Mouse (Mus musculus) MEL (cell line): Measurements from ENCODE around the gene Mmp9. TPM values are rescaled to one million over a fixed set of nuclear protein-coding genes. Genes with fewer than 3 reads are reported as not detected.

Source experiments
- DNase-seq: peaks from one replicate; pipeline ENCODE4 v3.0.0; 2011; ENCODE audit warnings: low read depth, low spot score
- H3K27ac ChIP-seq: 2 replicates; pipeline ENCODE4 v1.5.1; 2012; ENCODE audit warnings: low read depth, mild to moderate bottlenecking, control low read depth, low read length, moderate library complexity; ENCODE audit not compliant: control insufficient read depth
- H3K27me3 ChIP-seq, 2 experiments: fragments of 150-350 bp in 1 of 2; sonication (generic) in 1 of 2; 2 replicates each; pipeline ENCODE4 v1.6.1; 2012; ENCODE audit warnings: low read length in 2 of 2, mild to moderate bottlenecking in 2 of 2, improper control_type of control experiment in 1 of 2, moderate library complexity in 1 of 2; ENCODE audit not compliant: insufficient read depth in 2 of 2, control insufficient read depth in 1 of 2
- H3K36me3 ChIP-seq, 2 experiments: 2 replicates each; pipeline ENCODE4 v1.6.1; 2012 to 2014; ENCODE audit warnings: low read length in 2 of 2, improper control_type of control experiment in 1 of 2, inconsistent platforms in 1 of 2, mild to moderate bottlenecking in 1 of 2; ENCODE audit not compliant: insufficient read depth in 2 of 2, control insufficient read depth in 1 of 2
- H3K4me1 ChIP-seq, 2 experiments: fragments of 150-350 bp in 1 of 2; sonication (generic) in 1 of 2; 2 replicates each; pipeline ENCODE4 v1.6.1; 2012; ENCODE audit warnings: low read length in 2 of 2, improper control_type of control experiment in 1 of 2, mild to moderate bottlenecking in 1 of 2; ENCODE audit not compliant: insufficient read depth in 2 of 2, control insufficient read depth in 1 of 2
- H3K4me3 ChIP-seq, 2 experiments: fragments of 150-350 bp in 1 of 2; sonication (generic) in 1 of 2; 2 replicates each; pipeline ENCODE4 v1.5.1; 2012; ENCODE audit warnings: low read depth in 2 of 2, low read length in 2 of 2, mild to moderate bottlenecking in 2 of 2, moderate library complexity in 2 of 2, control low read depth in 1 of 2, improper control_type of control experiment in 1 of 2; ENCODE audit not compliant: control insufficient read depth in 1 of 2, insufficient read depth in 1 of 2
- H3K79me2 ChIP-seq: 2 replicates; pipeline ENCODE4 v1.6.1; 2012; ENCODE audit warnings: mild to moderate bottlenecking, low read length, moderate library complexity; ENCODE audit not compliant: control insufficient read depth, poor library complexity, insufficient read depth
- H3K9ac ChIP-seq: 2 replicates; pipeline ENCODE4 v1.6.1; 2012; ENCODE audit warnings: low read depth, mild to moderate bottlenecking, control low read depth, low read length, moderate library complexity; ENCODE audit not compliant: control insufficient read depth, poor library complexity, severe bottlenecking
- H3K9me3 ChIP-seq: fragments of 150-350 bp; sonication (generic); replicated peaks from 2 replicates; pipeline ENCODE4 v1.6.1; 2012; ENCODE audit warnings: mild to moderate bottlenecking, low read length, improper control_type of control experiment, moderate library complexity; ENCODE audit not compliant: insufficient read depth
- CHD1 ChIP-seq: IDR thresholded peaks from 2 replicates; pipeline ENCODE4 v1.6.1; 2012; ENCODE audit warnings: low read depth, mild to moderate bottlenecking, inconsistent platforms, low read length, improper control_type of control experiment
- CTCF ChIP-seq, 3 experiments: IDR thresholded peaks in 2 of 3; conservative IDR thresholded peaks in 1 of 3; 2 replicates each; pipeline ENCODE4 v1.5.1; 2011 to 2012; ENCODE audit warnings: low read length in 3 of 3, low read depth in 2 of 3, mild to moderate bottlenecking in 2 of 3, improper control_type of control experiment in 1 of 3, inconsistent platforms in 1 of 3, mixed read lengths in 1 of 3, moderate library complexity in 1 of 3; ENCODE audit not compliant: control insufficient read depth in 1 of 3, insufficient read depth in 1 of 3, poor library complexity in 1 of 3, severe bottlenecking in 1 of 3
- ETS1 ChIP-seq: IDR thresholded peaks from 2 replicates; pipeline ENCODE4 v1.6.1; 2012; ENCODE audit warnings: low read depth, mild to moderate bottlenecking, inconsistent platforms, low read length, improper control_type of control experiment, moderate library complexity
- GABPA ChIP-seq: IDR thresholded peaks from 2 replicates; pipeline ENCODE4 v1.6.1; 2012; ENCODE audit warnings: low read depth, mild to moderate bottlenecking, inconsistent platforms, low read length, improper control_type of control experiment, moderate library complexity
- JUND ChIP-seq: IDR thresholded peaks from 2 replicates; pipeline ENCODE4 v1.6.1; 2011; ENCODE audit warnings: low read depth, mild to moderate bottlenecking, improper control_type of control experiment, low read length
- MAX ChIP-seq: IDR thresholded peaks from 2 replicates; pipeline ENCODE4 v1.6.1; 2011; ENCODE audit warnings: low read length, improper control_type of control experiment
- MAZ ChIP-seq: IDR thresholded peaks from 2 replicates; pipeline ENCODE4 v1.6.1; 2012; ENCODE audit warnings: low read depth, mild to moderate bottlenecking, inconsistent platforms, low read length, improper control_type of control experiment
- MEF2A ChIP-seq: IDR thresholded peaks from 2 replicates; pipeline ENCODE4 v1.6.1; 2014; ENCODE audit warnings: low read depth, mild to moderate bottlenecking, inconsistent platforms, low read length, improper control_type of control experiment; ENCODE audit not compliant: poor library complexity, insufficient replicate concordance, severe bottlenecking; ENCODE audit errors: extremely low read depth
- MYB ChIP-seq: IDR thresholded peaks from 2 replicates; pipeline ENCODE4 v1.6.1; 2011; ENCODE audit warnings: mild to moderate bottlenecking, low read depth, low read length, improper control_type of control experiment
- MYC ChIP-seq: IDR thresholded peaks from 2 replicates; pipeline ENCODE4 v1.6.1; 2011; ENCODE audit warnings: low read depth, mild to moderate bottlenecking, low read length, improper control_type of control experiment, moderate library complexity
- NELFE ChIP-seq: IDR thresholded peaks from 2 replicates; pipeline ENCODE4 v1.6.1; 2011; ENCODE audit warnings: low read depth, low read length, improper control_type of control experiment
- SIN3A ChIP-seq: IDR thresholded peaks from 2 replicates; pipeline ENCODE4 v1.6.1; 2012; ENCODE audit warnings: low read length, improper control_type of control experiment, inconsistent platforms
- SMC3 ChIP-seq: IDR thresholded peaks from 2 replicates; pipeline ENCODE4 v1.6.1; 2011; ENCODE audit warnings: low read depth, low read length, improper control_type of control experiment
- TAL1 ChIP-seq: IDR thresholded peaks from 2 replicates; pipeline ENCODE4 v1.6.1; 2012; ENCODE audit warnings: mild to moderate bottlenecking, inconsistent platforms, low read length, moderate library complexity, mixed read lengths
- UBTF ChIP-seq: IDR thresholded peaks from 2 replicates; pipeline ENCODE4 v1.6.1; 2012; ENCODE audit warnings: low read depth, mild to moderate bottlenecking, inconsistent platforms, low read length, improper control_type of control experiment, moderate library complexity, borderline replicate concordance; ENCODE audit not compliant: insufficient read depth
- ZKSCAN1 ChIP-seq: IDR thresholded peaks from 2 replicates; pipeline ENCODE4 v1.6.1; 2012; ENCODE audit warnings: low read depth, mild to moderate bottlenecking, inconsistent platforms, low read length, improper control_type of control experiment, moderate library complexity
- ZNF384 ChIP-seq: IDR thresholded peaks from 2 replicates; pipeline ENCODE4 v1.6.1; 2012; ENCODE audit warnings: low read depth, mild to moderate bottlenecking, inconsistent platforms, low read length, improper control_type of control experiment
- polyA plus RNA-seq, 2 experiments: library from polyadenylated mRNA; stranded (reverse) in 1 of 2; unstranded in 1 of 2; fragments of >175 nt in 1 of 2; fragments of >200 nt in 1 of 2; gene quantifications; 2 replicates each; pipeline versions ENCODE4 v1.2.1 to v1.2.4; 2012; ENCODE audit warnings: low replicate concordance in 2 of 2, low read depth in 1 of 2; ENCODE audit not compliant: insufficient read length in 2 of 2, insufficient read depth in 1 of 2, missing spikeins in 1 of 2
- total RNA-seq: library from RNA; depleted of rRNA; stranded (reverse); fragments of 300-350 nt; gene quantifications from 2 replicates; pipeline ENCODE4 v1.2.3, GENCODE M21; 2012

Mmp9 gene
- total and polyA plus RNA-seq, 3 experiments, result 0.19 to 0.23 TPM; not detected in 1

DNA sequence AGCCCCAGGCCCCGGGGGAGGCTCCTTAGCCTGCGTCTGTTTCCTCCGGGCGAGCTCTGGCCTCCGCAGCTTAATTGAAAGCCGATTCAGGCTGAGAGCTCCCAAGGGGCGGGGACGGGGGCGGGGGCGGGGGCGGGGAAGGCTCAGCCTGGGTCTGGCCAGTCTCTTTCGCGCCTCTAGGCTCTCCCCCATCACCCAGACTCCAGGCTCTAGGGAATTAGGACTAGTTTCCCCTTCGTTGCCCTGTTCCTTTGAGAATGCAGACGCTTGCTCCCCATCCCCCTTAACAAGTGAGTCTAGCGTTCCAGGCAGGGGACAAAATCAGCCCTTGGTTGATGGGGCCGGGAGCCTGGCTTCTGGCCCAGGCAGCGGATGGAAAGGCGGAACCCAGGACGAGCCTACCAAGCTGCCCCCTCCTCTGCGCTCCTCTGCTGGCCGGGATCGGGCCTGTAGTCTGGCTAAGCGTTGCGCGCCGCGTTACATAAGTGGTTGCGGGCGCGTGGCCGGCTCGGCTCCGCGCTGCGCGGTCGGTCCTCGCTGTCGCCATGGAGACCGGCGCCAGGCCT is 30.1 kb downstream of the Mmp9 start:
- no peaks in the 10 kb centered on the region for H3K9me3 ChIP-seq
- no peak overlapping the region for H3K9ac ChIP-seq
- H3K4me3 ChIP-seq, result no peak overlapping the region
- no peaks in the 10 kb centered on the region; a peak in 1 of 4 replicates for H3K27me3 ChIP-seq
- no peaks in the 10 kb centered on the region for H3K36me3 ChIP-seq
- no peaks in the 10 kb centered on the region for H3K79me2 ChIP-seq
- no peak overlapping the region for H3K27ac ChIP-seq
- no peaks in the 10 kb centered on the region; a peak in 1 of 4 replicates for H3K4me1 ChIP-seq
- TF ChIP-seq JUND (no peak), ETS1 (no peak), CHD1 (no peak), TAL1 (no peak), CTCF (IDR thresholded peaks at IDR 0.05 in 2 of 3, conservative IDR thresholded peaks at IDR 0.05 in 1 of 3; ENCODE audit: control insufficient read depth in 1 of 3, insufficient read depth in 1 of 3, low read depth in 2 of 3, low read length in 3 of 3, poor library complexity in 1 of 3, severe bottlenecking in 1 of 3) (no peak), MYC (no peak), ZNF384 (no peak), UBTF (no peak), SMC3 (no peak), GABPA (no peak), SIN3A (no peak), MAZ (no peak), MAX (no peak), MYB (no peak), NELFE (no peak)
- DNase-seq, result no peak

DNA sequence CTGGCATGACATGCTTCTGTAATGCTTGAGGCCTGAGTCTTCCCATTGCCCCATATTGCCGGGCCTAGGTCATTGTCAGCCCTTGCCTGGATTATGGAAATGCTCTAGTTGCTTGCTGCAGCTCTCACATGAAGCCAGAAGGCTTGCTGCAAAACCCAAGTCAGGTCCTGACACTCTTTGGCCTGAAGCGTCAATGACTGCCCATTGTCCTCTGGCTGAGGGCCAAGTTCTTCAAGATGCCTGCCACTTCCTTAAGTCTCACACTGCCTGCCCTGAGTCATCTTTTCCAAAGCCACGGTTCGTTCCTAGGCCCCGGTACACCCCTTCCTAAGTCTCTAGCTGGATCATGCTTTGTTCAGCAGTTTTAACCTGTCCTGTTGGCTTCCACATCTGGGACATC is 32.1 kb downstream of the Mmp9 start:
- H3K36me3 ChIP-seq, result no peaks in the 10 kb centered on the region
- H3K9ac ChIP-seq, result no peak overlapping the region
- no peak overlapping the region for H3K4me3 ChIP-seq
- TF ChIP-seq MAX (no peak), CHD1 (no peak), ZKSCAN1 (no peak), MEF2A (no peak), MYC (no peak)
- H3K27me3 ChIP-seq, result no peaks in the 10 kb centered on the region; a peak in 1 of 4 replicates
- DNase-seq, result peak; percentile 18
- no peaks in the 10 kb centered on the region; a peak in 1 of 4 replicates for H3K4me1 ChIP-seq
- H3K9me3 ChIP-seq, result no peaks in the 10 kb centered on the region
- H3K27ac ChIP-seq, result no peak overlapping the region
- H3K79me2 ChIP-seq, result no peaks in the 10 kb centered on the region
